Mouse (Mus musculus) testis, adult 2 months (tissue): Measurements from ENCODE around the gene Sgms2. TPM values are rescaled to one million over a fixed set of nuclear protein-coding genes. Genes with fewer than 3 reads are reported as not detected.
A peak's percentile ranks its signal among the peaks of the same experiment; 100 is the strongest.

Source experiments
- H3K27ac ChIP-seq: fragments of 200-500 bp; 2 replicates; pipeline ENCODE4 v1.5.1; 2012; ENCODE audit warnings: low read depth, low read length; ENCODE audit not compliant: control insufficient read depth, insufficient read depth
- H3K27me3 ChIP-seq: fragments of 200-500 bp; 2 replicates; pipeline ENCODE4 v1.6.1; 2012; ENCODE audit warnings: mild to moderate bottlenecking, low read length, moderate library complexity; ENCODE audit not compliant: control insufficient read depth, insufficient read depth
- H3K36me3 ChIP-seq: fragments of 200-500 bp; 2 replicates; pipeline ENCODE4 v1.6.1; 2012; ENCODE audit warnings: mild to moderate bottlenecking, low read length; ENCODE audit not compliant: control insufficient read depth, insufficient read depth
- H3K4me1 ChIP-seq: fragments of 200-500 bp; 2 replicates; pipeline ENCODE4 v1.6.1; 2012; ENCODE audit warnings: low read length; ENCODE audit not compliant: control insufficient read depth, insufficient read depth
- H3K4me3 ChIP-seq: fragments of 200-500 bp; 2 replicates; pipeline ENCODE4 v1.5.1; 2012; ENCODE audit warnings: low read depth, mild to moderate bottlenecking, low read length, moderate library complexity, mixed read lengths; ENCODE audit not compliant: control insufficient read depth
- CTCF ChIP-seq: fragments of 200-500 bp; IDR thresholded peaks from 2 replicates; pipeline ENCODE4 v1.5.1; 2012; ENCODE audit warnings: low read depth, mild to moderate bottlenecking, inconsistent platforms, low read length, moderate library complexity; ENCODE audit not compliant: control insufficient read depth, insufficient read depth, insufficient replicate concordance
- POLR2A ChIP-seq: fragments of 200-500 bp; IDR thresholded peaks from 2 replicates; pipeline ENCODE4 v1.6.1; 2012; ENCODE audit warnings: low read depth, mild to moderate bottlenecking, inconsistent platforms, low read length, moderate library complexity; ENCODE audit not compliant: control insufficient read depth
- polyA plus RNA-seq: library from polyadenylated mRNA; depleted of rRNA; stranded (reverse); fragments of >200 nt; gene quantifications from 2 replicates; pipeline ENCODE4 v1.2.3, GENCODE M21; 2012

Gene Sgms2
- polyA plus RNA-seq, 1 experiment = 48.2 TPM

GRCm38 (mm10) chr3:131358205-131358604 is 133.0 kb downstream of the Sgms2 start:
- Histone ChIP-seq H3K4me1 (0 out of 2 replicates have a peak, but pooled peaks cover under 1% of the 10 kb centered on the region), H3K36me3 (no peaks in the 10 kb centered on the region), H3K4me3 (no peak overlapping the region), H3K27ac (no peak overlapping the region), H3K27me3 (no peaks in the 10 kb centered on the region)
- TF ChIP-seq POLR2A = no peak

DNA sequence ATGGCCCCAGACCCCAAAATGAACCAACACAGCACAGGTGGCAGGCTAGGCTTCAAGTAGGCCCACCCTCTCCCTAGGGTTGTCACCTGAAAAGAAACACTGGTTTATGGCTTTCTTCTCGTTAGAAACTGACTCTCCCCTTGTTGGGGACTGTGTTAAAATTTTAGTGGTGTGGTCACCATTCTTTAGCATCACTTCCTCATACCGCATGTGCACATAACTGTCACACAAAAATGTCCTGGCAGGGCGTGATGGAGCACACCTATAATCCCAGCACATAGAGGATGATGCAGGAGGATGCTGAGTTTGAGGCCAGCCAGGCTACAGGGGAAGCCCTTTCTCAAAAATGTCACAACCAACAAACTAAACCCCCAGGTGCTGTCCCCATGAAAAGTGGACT is 133.6 kb downstream of the Sgms2 start:
- no peaks in the 10 kb centered on the region for H3K4me1 ChIP-seq
- no peaks in the 10 kb centered on the region for H3K27me3 ChIP-seq
- no peaks in the 10 kb centered on the region for H3K36me3 ChIP-seq
- TF ChIP-seq CTCF (no peak), POLR2A (no peak)
- H3K27ac ChIP-seq = no peak overlapping the region
- H3K4me3 ChIP-seq = no peak overlapping the region

DNA sequence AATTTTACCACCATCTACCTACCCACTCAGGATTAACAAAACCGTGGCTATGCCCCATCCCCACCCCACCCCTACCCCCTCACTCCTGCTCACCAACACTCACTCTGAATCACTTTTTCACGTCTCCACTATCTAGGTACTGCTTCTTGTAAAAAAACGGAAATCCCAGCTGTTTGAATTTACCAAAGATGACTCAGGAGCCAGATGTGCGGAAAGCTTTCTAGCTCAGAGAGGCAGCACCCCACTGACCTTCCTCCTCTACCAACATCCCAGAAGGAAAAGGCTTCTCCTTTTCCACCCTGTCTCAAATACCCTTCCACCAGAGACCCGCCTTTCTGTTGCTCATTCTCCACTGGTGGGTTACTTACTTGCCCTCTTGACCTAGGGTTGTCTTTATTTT is 135.2 kb downstream of the Sgms2 start:
- no peaks in the 10 kb centered on the region for H3K4me1 ChIP-seq
- H3K27ac ChIP-seq = no peak overlapping the region
- TF ChIP-seq POLR2A (no peak), CTCF (no peak)
- no peak overlapping the region for H3K4me3 ChIP-seq
- H3K36me3 ChIP-seq = no peaks in the 10 kb centered on the region
- no peaks in the 10 kb centered on the region for H3K27me3 ChIP-seq

GRCm38 (mm10) chr3:131350539-131350938 is 140.7 kb downstream of the Sgms2 start:
- TF ChIP-seq POLR2A = no peak
- no peak for TF ChIP-seq CTCF
- no peak overlapping the region for H3K4me3 ChIP-seq
- H3K4me1 ChIP-seq = peaks cover 4% of the 10 kb centered on the region; the same call in 1 of the 2 replicates
- H3K27me3 ChIP-seq = no peaks in the 10 kb centered on the region
- no peak overlapping the region for H3K27ac ChIP-seq
- H3K36me3 ChIP-seq = no peaks in the 10 kb centered on the region

GRCm38 (mm10) chr3:131349013-131349412 is 142.2 kb downstream of the Sgms2 start:
- Histone ChIP-seq H3K4me1 (peaks cover 4% of the 10 kb centered on the region; the same call in 1 of the 2 replicates), H3K4me3 (no peak overlapping the region), H3K36me3 (no peaks in the 10 kb centered on the region), H3K27ac (no peak overlapping the region), H3K27me3 (no peaks in the 10 kb centered on the region)
- TF ChIP-seq CTCF (no peak), POLR2A (no peak)

DNA sequence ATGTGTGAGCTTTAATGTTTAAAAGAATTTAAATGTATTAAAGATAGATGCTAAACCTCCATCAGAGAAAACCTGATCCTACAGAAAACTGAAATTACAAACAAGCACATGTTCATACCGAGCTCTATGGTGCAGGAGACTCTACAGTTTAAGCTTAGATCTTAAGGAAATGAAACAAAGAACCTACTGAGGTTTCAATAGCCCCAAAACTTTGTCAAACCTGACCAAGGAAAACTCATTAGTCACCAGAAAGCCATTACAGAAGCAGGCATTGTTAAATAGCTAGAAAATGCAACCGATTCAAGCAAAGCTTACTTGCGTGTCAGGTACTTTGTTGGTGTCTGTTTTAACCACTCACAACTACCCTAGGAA is 142.6 kb downstream of the Sgms2 start:
- peaks cover 4% of the 10 kb centered on the region; the same call in 1 of the 2 replicates for H3K4me1 ChIP-seq
- H3K27me3 ChIP-seq = no peaks in the 10 kb centered on the region
- TF ChIP-seq CTCF (no peak), POLR2A (no peak)
- no peak overlapping the region for H3K27ac ChIP-seq
- no peak overlapping the region for H3K4me3 ChIP-seq
- H3K36me3 ChIP-seq = no peaks in the 10 kb centered on the region

DNA sequence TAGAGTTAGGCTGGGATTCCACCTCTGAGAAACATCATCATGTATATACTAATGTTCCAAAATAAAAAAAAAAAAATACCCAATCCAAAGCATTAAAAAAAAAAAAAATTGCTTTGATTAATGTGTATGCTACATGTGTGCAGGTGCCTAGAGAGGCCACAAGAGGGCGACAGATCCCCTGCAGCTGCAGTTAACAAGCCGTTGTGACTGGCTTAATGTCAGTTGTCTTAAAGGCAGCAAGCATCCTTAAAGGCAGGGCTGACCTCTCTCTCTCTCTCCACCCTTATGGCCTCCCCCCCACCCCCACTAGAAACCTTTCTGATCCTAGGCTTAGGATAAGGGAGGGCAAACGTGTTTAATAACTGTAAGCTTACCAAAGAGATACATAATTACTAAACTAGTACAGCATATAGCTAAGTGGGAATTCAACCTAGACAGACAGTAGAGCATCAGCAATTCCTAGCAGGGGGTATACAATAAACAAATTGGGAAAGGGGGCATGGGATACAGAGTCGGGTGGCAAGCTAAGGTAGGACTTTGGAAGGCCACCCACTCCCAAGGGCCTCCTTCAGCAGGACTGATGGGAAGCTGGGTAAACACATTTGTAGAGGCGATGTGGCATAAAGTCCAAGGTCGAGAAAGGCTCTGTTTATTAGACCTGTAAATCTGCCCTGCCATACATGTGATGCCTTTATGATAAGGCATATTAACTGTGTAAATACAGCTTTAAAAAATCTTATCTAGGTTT is 143.2 kb downstream of the Sgms2 start:
- peak; percentile 79; the same call in 1 of the 2 replicates for TF ChIP-seq CTCF
- TF ChIP-seq POLR2A = no peak
- H3K27ac ChIP-seq = no peak overlapping the region
- H3K4me1 ChIP-seq = peaks cover 4% of the 10 kb centered on the region; the same call in 1 of the 2 replicates
- no peaks in the 10 kb centered on the region for H3K36me3 ChIP-seq
- H3K27me3 ChIP-seq = no peaks in the 10 kb centered on the region
- H3K4me3 ChIP-seq = no peak overlapping the region
